Mouse (Mus musculus): ENCODE results near the gene Iglon5.

Iglon5 gene

GRCm38 (mm10) chr7:43427406-43427805 lies 62.5 kb downstream of the Iglon5 start, which contains the start of gene Lim2:
TSS of gene Lim2 (plus strand) at chr7:43427670.
- no peak for DNase-seq (ENCODE audit: low spot score)

- no peak for DNase-seq (ENCODE audit: low spot score)
Measured at GRCm38 (mm10) chr7:43423991-43424625, 65.8 kb downstream of the Iglon5 start.

- peak; percentile 41 for DNase-seq (ENCODE audit: low spot score)
Measured at GRCm38 (mm10) chr7:43422995-43423617, 66.8 kb downstream of the Iglon5 start.

Measured in testis, postnatal 14 days (tissue).